Mouse (Mus musculus) stomach, postnatal 0 days (tissue): ENCODE data around the gene Ccdc18. TPM values are rescaled to one million over a fixed set of nuclear protein-coding genes. Genes with fewer than 3 reads are reported as not detected.
"Not testable (repeated sequence)": the region's sequence is repeated elsewhere in the genome, so short reads cannot be mapped to it uniquely, and the experiment has no call there.

Experiments
- ATAC-seq: fragments of 200-750 bp; cut with Nextera tagmentation; 2 replicates; pipeline ENCODE4 v1.8.0; 2017; ENCODE audit not compliant: low FRiP score, low TSS enrichment
- DNase-seq: peaks from one replicate; pipeline ENCODE4 v3.0.0-alpha.2; 2016; ENCODE audit warnings: low spot score
- H3K27ac ChIP-seq: fragments of 300-500 bp; sonication (generic); replicated peaks from 2 replicates; pipeline ENCODE4 v1.5.1; 2014; ENCODE audit warnings: mild to moderate bottlenecking, control low read depth
- H3K27me3 ChIP-seq: fragments of 300-500 bp; sonication (generic); 2 replicates; pipeline ENCODE4 v1.6.1; 2014; ENCODE audit warnings: low read length; ENCODE audit not compliant: control insufficient read depth, insufficient read depth
- H3K36me3 ChIP-seq: fragments of 300-500 bp; sonication (generic); 2 replicates; pipeline ENCODE4 v1.6.1; 2014; ENCODE audit warnings: low read length, mixed read lengths; ENCODE audit not compliant: control insufficient read depth, insufficient read depth
- H3K4me1 ChIP-seq: fragments of 300-500 bp; sonication (generic); replicated peaks from 2 replicates; pipeline ENCODE4 v1.6.1; 2014; ENCODE audit warnings: antibody characterized with exemption; ENCODE audit not compliant: control insufficient read depth, insufficient read depth
- H3K4me2 ChIP-seq: fragments of 300-500 bp; sonication (generic); replicated peaks from 2 replicates; pipeline ENCODE4 v1.6.1; 2014; ENCODE audit warnings: low read depth, mild to moderate bottlenecking, control low read depth, moderate library complexity
- H3K4me3 ChIP-seq: fragments of 300-500 bp; sonication (generic); 2 replicates; pipeline ENCODE4 v1.5.1; 2014; ENCODE audit warnings: low read depth, low read length, control low read depth
- H3K9ac ChIP-seq: fragments of 300-500 bp; sonication (generic); 2 replicates; pipeline ENCODE4 v1.6.1; 2014; ENCODE audit warnings: mild to moderate bottlenecking, low read length, control low read depth, mixed read lengths
- H3K9me3 ChIP-seq: fragments of 300-500 bp; sonication (generic); 2 replicates; pipeline ENCODE4 v1.6.1; 2016; ENCODE audit warnings: low read length; ENCODE audit not compliant: control insufficient read depth
- CTCF ChIP-seq: IDR thresholded peaks from 2 replicates; pipeline ENCODE4 v1.5.1; 2016; ENCODE audit warnings: antibody characterized with exemption, low read depth, mild to moderate bottlenecking, moderate library complexity
- EP300 ChIP-seq: optimal IDR thresholded peaks from 2 replicates; pipeline ENCODE3; 2016; ENCODE audit warnings: antibody characterized with exemption
- WGBS: fragments of 180-500 bp; shearing (Covaris S2); extraction: QIAGEN DNeasy Blood & Tissue Kit; methylation state at CpG from one replicate; pipeline ENCODE4 v1.1.7; 2014; 5-methylcytosine and 5-hydroxymethylcytosine counted together
- polyA plus RNA-seq: library from polyadenylated mRNA; unstranded; fragments of >200 nt; fragmentation: Nextera tagmentation; extraction: Ambion mirVana; gene quantifications from 2 replicates; pipeline ENCODE4 v1.2.1, GENCODE M21; 2015

Ccdc18 gene
- 2.5 and 2.7 TPM in 2 replicates for polyA plus RNA-seq

DNA sequence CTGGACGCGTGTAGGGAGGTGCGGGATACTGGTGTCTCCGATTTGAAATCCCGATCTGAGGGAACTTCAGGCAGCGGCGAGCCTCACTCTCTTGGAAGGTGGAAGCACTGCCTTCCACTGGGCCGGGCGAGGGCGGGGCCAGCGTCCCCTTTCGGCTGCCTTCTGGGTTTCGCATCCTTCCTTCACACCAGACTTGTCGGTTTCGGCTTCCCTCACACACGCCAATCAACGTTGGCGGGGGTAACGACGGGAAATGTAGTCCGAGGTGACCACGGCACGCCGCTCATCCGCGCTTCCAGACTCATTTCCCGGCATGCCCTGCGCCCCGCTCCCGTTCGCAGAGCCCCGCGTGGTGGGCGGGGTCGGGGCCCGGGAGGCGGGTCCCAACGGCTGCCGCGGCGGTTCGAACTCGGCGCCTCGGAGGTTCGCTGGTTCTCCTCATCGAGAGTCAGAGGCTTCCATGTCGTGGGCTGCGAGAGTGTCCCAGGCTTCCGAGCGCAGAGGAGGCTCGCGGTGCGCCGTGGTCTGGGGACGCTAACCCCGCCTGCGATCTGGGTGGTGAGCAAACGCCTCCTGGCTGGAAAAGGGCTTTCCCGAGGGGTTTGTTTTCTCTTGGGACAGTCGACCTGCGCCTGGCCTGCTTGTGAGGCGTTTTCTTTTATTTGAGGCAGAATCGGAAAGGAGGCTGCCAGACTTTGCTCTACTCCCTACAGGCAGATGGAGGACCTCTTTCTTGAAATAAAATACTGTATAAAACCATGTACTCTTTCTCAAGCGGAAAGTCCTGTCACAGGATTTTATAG is at the start of gene Ccdc18, which contains the start of gene Tmed5:
Gene Ccdc18 (plus strand): TSS at position 435 of the 803 bp plus-strand sequence.
Gene Tmed5 (minus strand): TSS at position 180 of the 803 bp plus-strand sequence.
- H3K27ac ChIP-seq: peak within 1 kb of the TSS; percentile 98
- WGBS: under 1% methylated on average over 62 of the region's 65 CpGs
- peak within 1 kb of the TSS; percentile 80 for H3K4me3 ChIP-seq
- TF ChIP-seq EP300 (no peak), CTCF (peak; percentile 70)
- ATAC-seq (peak; percentile 100), DNase-seq (peak; percentile 98)
- H3K36me3 ChIP-seq: no peaks in the 10 kb centered on the region
- peak within 1 kb of the TSS; percentile 87 for H3K4me2 ChIP-seq
- no peaks in the 10 kb centered on the region for H3K27me3 ChIP-seq
- peak within 1 kb of the TSS; percentile 88 for H3K9ac ChIP-seq
- H3K4me1 ChIP-seq: no peaks in the 10 kb centered on the region
- no peaks in the 10 kb centered on the region for H3K9me3 ChIP-seq

DNA sequence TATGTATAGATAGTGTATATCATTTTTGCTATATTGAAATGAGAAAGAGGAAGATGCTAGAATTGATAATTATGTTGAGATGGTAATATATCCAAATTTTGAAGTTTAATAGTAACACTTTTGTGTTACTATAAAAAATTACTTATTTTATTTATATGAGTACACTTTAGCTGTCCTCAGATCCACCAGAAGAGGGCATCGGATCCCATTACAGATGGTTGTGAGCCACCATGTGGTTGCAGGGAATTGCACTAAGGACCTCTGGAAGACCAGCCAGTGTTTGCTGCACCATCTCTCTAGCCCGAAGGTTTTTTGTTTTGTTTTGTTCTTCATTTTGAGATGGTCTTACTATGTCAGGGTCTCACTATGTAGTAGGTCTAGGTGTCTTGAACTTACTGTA is 47.2 kb upstream of the Ccdc18 start:
- H3K4me3 ChIP-seq: no peak overlapping the region
- 90% methylated on average over 2 of the region's 2 CpGs for WGBS
- no peak overlapping the region for H3K27ac ChIP-seq
- no peaks in the 10 kb centered on the region for H3K9me3 ChIP-seq
- H3K4me1 ChIP-seq: no peaks in the 10 kb centered on the region
- no peak overlapping the region for H3K9ac ChIP-seq
- TF ChIP-seq CTCF: peak; percentile 46
- TF ChIP-seq EP300: no peak
- H3K27me3 ChIP-seq: no peaks in the 10 kb centered on the region
- H3K4me2 ChIP-seq: no peak overlapping the region
- H3K36me3 ChIP-seq: peaks cover under 1% of the 10 kb centered on the region; the same call in 1 of the 2 replicates
- no peak for DNase-seq
- ATAC-seq: no peak

- H3K27ac ChIP-seq, H3K36me3 ChIP-seq, ATAC-seq, H3K4me2 ChIP-seq, DNase-seq, H3K4me1 ChIP-seq, H3K9ac ChIP-seq, H3K4me3 ChIP-seq, H3K9me3 ChIP-seq, H3K27me3 ChIP-seq: not testable (repeated sequence)
- WGBS: 93% methylated on average over 8 of the region's 8 CpGs
Observed at GRCm38 (mm10) chr5:108092731-108093130, 39.9 kb upstream of the Ccdc18 start.

- Histone ChIP-seq H3K4me3 (no peak overlapping the region), H3K27ac (no peak overlapping the region), H3K36me3 (peaks cover 6% of the 10 kb centered on the region; the same call in 1 of the 2 replicates), H3K4me2 (no peak overlapping the region), H3K27me3 (no peaks in the 10 kb centered on the region), H3K9ac (no peak overlapping the region), H3K9me3 (no peaks in the 10 kb centered on the region), H3K4me1 (no peaks in the 10 kb centered on the region)
- no peak for DNase-seq
- ATAC-seq: no peak
- 86% methylated on average over 3 of the region's 3 CpGs for WGBS
- TF ChIP-seq CTCF (no peak), EP300 (no peak)
Observed at GRCm38 (mm10) chr5:108097676-108098075, 35.0 kb upstream of the Ccdc18 start.

GRCm38 (mm10) chr5:108100196-108100595 is 32.5 kb upstream of the Ccdc18 start:
- Histone ChIP-seq H3K27ac (no peak overlapping the region), H3K4me1 (no peaks in the 10 kb centered on the region), H3K27me3 (no peaks in the 10 kb centered on the region), H3K36me3 (peaks cover 6% of the 10 kb centered on the region; the same call in 1 of the 2 replicates), H3K9ac (no peak overlapping the region), H3K4me2 (no peak overlapping the region), H3K9me3 (no peaks in the 10 kb centered on the region), H3K4me3 (no peak overlapping the region)
- no peak for TF ChIP-seq EP300
- ATAC-seq: no peak
- DNase-seq: no peak

DNA sequence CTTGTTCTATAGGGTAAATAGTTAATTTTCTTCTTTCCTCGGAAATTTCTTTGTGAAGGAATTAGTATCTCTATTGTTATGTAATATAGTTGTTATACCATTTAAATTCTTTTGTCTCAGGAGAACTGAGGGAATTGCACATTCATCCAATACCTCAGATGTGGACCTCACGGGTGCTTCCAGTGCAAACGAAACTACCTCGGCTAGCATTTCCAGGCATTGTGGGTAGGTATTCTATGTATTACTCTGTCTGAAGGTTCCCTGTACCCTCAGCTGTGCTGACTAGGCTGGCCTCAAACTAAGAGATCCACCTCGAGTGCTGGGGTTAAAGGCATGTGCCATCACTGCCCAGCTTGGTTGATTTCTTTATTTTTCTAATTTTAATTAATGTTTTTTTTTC is 28.4 kb upstream of the Ccdc18 start:
- ATAC-seq: no peak
- no peaks in the 10 kb centered on the region for H3K9me3 ChIP-seq
- H3K36me3 ChIP-seq: peaks cover 10% of the 10 kb centered on the region; the same call in 1 of the 2 replicates
- H3K27me3 ChIP-seq: no peaks in the 10 kb centered on the region
- H3K27ac ChIP-seq: no peak overlapping the region
- no peak overlapping the region for H3K9ac ChIP-seq
- no peak overlapping the region for H3K4me3 ChIP-seq
- no peaks in the 10 kb centered on the region for H3K4me1 ChIP-seq
- no peak overlapping the region for H3K4me2 ChIP-seq
- no peak for TF ChIP-seq EP300
- no peak for TF ChIP-seq CTCF
- no peak for DNase-seq
- 83% methylated on average over 5 of the region's 5 CpGs for WGBS
